Mouse (Mus musculus) kidney, embryonic 14.5 days (tissue): Measurements from ENCODE around the gene Msrb3. TPM values are rescaled to one million over a fixed set of nuclear protein-coding genes. Genes with fewer than 3 reads are reported as not detected.

Experiments used
- ATAC-seq: fragments of 200-750 bp; cut with Nextera tagmentation; 2 replicates; pipeline ENCODE4 v1.8.0; 2017; ENCODE audit warnings: moderate number of reproducible peaks, mild to moderate bottlenecking, moderate TSS enrichment, moderate library complexity; ENCODE audit not compliant: low FRiP score, low TSS enrichment
- H3K27ac ChIP-seq: fragments of 300-500 bp; sonication (generic); 2 replicates; pipeline ENCODE4 v1.5.1; 2014; ENCODE audit warnings: low read depth, mild to moderate bottlenecking, low read length, moderate library complexity, mixed read lengths
- H3K27me3 ChIP-seq: fragments of 300-500 bp; sonication (generic); 2 replicates; pipeline ENCODE4 v1.6.1; 2014; ENCODE audit warnings: mild to moderate bottlenecking, low read length; ENCODE audit not compliant: control insufficient read depth, insufficient read depth
- H3K36me3 ChIP-seq: fragments of 300-500 bp; sonication (generic); 2 replicates; pipeline ENCODE4 v1.6.1; 2014; ENCODE audit warnings: low read length, mixed read lengths; ENCODE audit not compliant: control insufficient read depth, insufficient read depth
- H3K4me1 ChIP-seq: fragments of 300-500 bp; sonication (generic); 2 replicates; pipeline ENCODE4 v1.6.1; 2014; ENCODE audit warnings: low read length, mixed read lengths; ENCODE audit not compliant: control insufficient read depth, insufficient read depth
- H3K4me2 ChIP-seq: fragments of 300-500 bp; sonication (generic); replicated peaks from 2 replicates; pipeline ENCODE4 v1.6.1; 2014; ENCODE audit warnings: low read depth, mild to moderate bottlenecking, low read length
- H3K4me3 ChIP-seq: fragments of 300-500 bp; sonication (generic); 2 replicates; pipeline ENCODE4 v1.5.1; 2014; ENCODE audit warnings: mild to moderate bottlenecking, low read length
- H3K9ac ChIP-seq: fragments of 300-500 bp; sonication (generic); 2 replicates; pipeline ENCODE4 v1.6.1; 2014; ENCODE audit warnings: low read depth, mild to moderate bottlenecking, low read length, moderate library complexity
- H3K9me3 ChIP-seq: fragments of 300-500 bp; sonication (generic); 2 replicates; pipeline ENCODE4 v1.6.1; 2016; ENCODE audit warnings: low read length; ENCODE audit not compliant: control insufficient read depth
- WGBS: fragments of 180-500 bp; shearing (Covaris S2); extraction: QIAGEN DNeasy Blood & Tissue Kit; methylation state at CpG from one replicate; pipeline ENCODE4 v1.1.7; 2014; 5-methylcytosine and 5-hydroxymethylcytosine counted together
- polyA plus RNA-seq: library from polyadenylated mRNA; unstranded; fragments of >200 nt; fragmentation: Nextera tagmentation; extraction: Ambion mirVana; gene quantifications from 2 replicates; pipeline ENCODE4 v1.2.1, GENCODE M21; 2014

Gene Msrb3
- polyA plus RNA-seq, 1 experiment from 2014 or later, result 10.2 TPM

DNA sequence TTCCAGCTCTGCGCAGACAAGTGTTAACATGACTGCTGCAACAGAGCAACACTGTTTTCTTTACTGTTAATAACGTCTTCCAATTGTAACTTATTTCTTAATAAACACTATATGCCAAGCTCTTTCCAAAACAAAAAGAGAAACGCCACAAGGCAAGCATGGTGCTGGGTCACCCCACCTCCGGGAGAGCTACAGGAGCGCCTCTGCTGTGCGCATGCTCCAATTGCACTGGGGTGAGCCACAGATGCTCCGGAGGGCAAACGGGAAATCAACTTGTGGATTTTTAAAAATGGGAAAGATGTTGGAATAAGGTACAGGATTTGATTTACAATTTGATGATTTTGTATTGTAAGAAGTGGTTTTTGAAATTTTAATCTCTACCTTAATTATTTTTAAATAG, 27.3 kb upstream of the Msrb3 start:
- no peak overlapping the region for H3K4me3 ChIP-seq
- H3K27me3 ChIP-seq, result no peaks in the 10 kb centered on the region
- no peak overlapping the region for H3K27ac ChIP-seq
- 93% methylated on average over 8 of the region's 8 CpGs for WGBS
- peaks cover 30% of the 10 kb centered on the region for H3K36me3 ChIP-seq
- no peak for ATAC-seq
- no peak overlapping the region for H3K4me2 ChIP-seq
- H3K9me3 ChIP-seq, result no peaks in the 10 kb centered on the region
- no peak overlapping the region for H3K9ac ChIP-seq
- H3K4me1 ChIP-seq, result no peaks in the 10 kb centered on the region

GRCm38 (mm10) chr10:120921501-120921900, 22.6 kb upstream of the Msrb3 start:
- H3K36me3 ChIP-seq, result peaks cover 22% of the 10 kb centered on the region
- H3K4me1 ChIP-seq, result no peaks in the 10 kb centered on the region
- H3K27ac ChIP-seq, result no peak overlapping the region
- H3K4me3 ChIP-seq, result no peak overlapping the region
- no peak for ATAC-seq
- no peaks in the 10 kb centered on the region for H3K27me3 ChIP-seq
- H3K4me2 ChIP-seq, result no peak overlapping the region
- WGBS, result 68% methylated on average over 2 of the region's 2 CpGs
- no peak overlapping the region for H3K9ac ChIP-seq
- no peaks in the 10 kb centered on the region for H3K9me3 ChIP-seq

GRCm38 (mm10) chr10:120920604-120921003, 21.7 kb upstream of the Msrb3 start:
- WGBS, result 76% methylated on average over 11 of the region's 11 CpGs
- H3K4me1 ChIP-seq, result no peaks in the 10 kb centered on the region
- H3K27me3 ChIP-seq, result no peaks in the 10 kb centered on the region
- H3K27ac ChIP-seq, result no peak overlapping the region
- H3K9ac ChIP-seq, result no peak overlapping the region
- no peaks in the 10 kb centered on the region for H3K9me3 ChIP-seq
- H3K36me3 ChIP-seq, result peaks cover 16% of the 10 kb centered on the region
- no peak overlapping the region for H3K4me3 ChIP-seq
- no peak for ATAC-seq
- H3K4me2 ChIP-seq, result no peak overlapping the region

DNA sequence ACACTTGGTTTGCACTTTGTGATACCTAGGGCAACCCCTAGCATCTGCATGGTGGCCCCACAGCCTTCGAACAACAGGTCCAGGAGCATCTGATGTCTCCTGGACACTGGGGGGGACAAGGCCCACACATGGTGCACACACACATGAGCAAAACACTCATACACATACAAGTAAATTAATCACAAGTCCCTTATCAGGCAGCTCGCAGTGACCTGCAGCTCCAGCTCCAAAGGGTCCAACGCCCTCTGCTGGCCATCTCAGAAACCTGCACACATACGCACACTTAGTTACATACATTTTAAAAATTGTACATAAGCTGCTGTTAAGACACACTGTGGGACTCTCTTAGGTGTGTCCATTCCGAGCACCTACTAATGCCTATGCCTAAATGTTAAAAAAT, 17.3 kb upstream of the Msrb3 start:
- H3K36me3 ChIP-seq, result no peaks in the 10 kb centered on the region; the same call in 1 of the 2 replicates
- 84% methylated on average over 5 of the region's 5 CpGs for WGBS
- no peak overlapping the region for H3K27ac ChIP-seq
- no peaks in the 10 kb centered on the region for H3K9me3 ChIP-seq
- no peak overlapping the region for H3K4me2 ChIP-seq
- no peak overlapping the region for H3K9ac ChIP-seq
- no peak for ATAC-seq
- no peaks in the 10 kb centered on the region for H3K27me3 ChIP-seq
- no peak overlapping the region for H3K4me3 ChIP-seq
- no peaks in the 10 kb centered on the region for H3K4me1 ChIP-seq

GRCm38 (mm10) chr10:120914948-120915631, 16.2 kb upstream of the Msrb3 start:
- no peak overlapping the region for H3K4me2 ChIP-seq
- no peaks in the 10 kb centered on the region for H3K4me1 ChIP-seq
- H3K4me3 ChIP-seq, result no peak overlapping the region
- ATAC-seq, result peak; percentile 35; the same call in 1 of the 2 replicates
- H3K36me3 ChIP-seq, result no peaks in the 10 kb centered on the region; the same call in 1 of the 2 replicates
- WGBS, result 53% methylated on average over 15 of the region's 15 CpGs
- H3K9me3 ChIP-seq, result no peaks in the 10 kb centered on the region
- no peaks in the 10 kb centered on the region for H3K27me3 ChIP-seq
- H3K27ac ChIP-seq, result no peak overlapping the region
- no peak overlapping the region for H3K9ac ChIP-seq

- no peak overlapping the region for H3K9ac ChIP-seq
- no peak overlapping the region for H3K27ac ChIP-seq
- no peaks in the 10 kb centered on the region for H3K27me3 ChIP-seq
- H3K4me2 ChIP-seq, result no peak overlapping the region
- 50% methylated on average over 7 of the region's 7 CpGs for WGBS
- H3K4me3 ChIP-seq, result no peak overlapping the region
- no peaks in the 10 kb centered on the region for H3K36me3 ChIP-seq
- no peaks in the 10 kb centered on the region for H3K4me1 ChIP-seq
- H3K9me3 ChIP-seq, result no peaks in the 10 kb centered on the region
- ATAC-seq, result no peak
Observed at GRCm38 (mm10) chr10:120914286-120914685, 15.4 kb upstream of the Msrb3 start.

- H3K9me3 ChIP-seq, result no peaks in the 10 kb centered on the region
- no peaks in the 10 kb centered on the region for H3K36me3 ChIP-seq
- no peaks in the 10 kb centered on the region for H3K27me3 ChIP-seq
- ATAC-seq, result no peak
- no peaks in the 10 kb centered on the region for H3K4me1 ChIP-seq
- H3K4me2 ChIP-seq, result no peak overlapping the region
- WGBS, result 54% methylated on average over 7 of the region's 7 CpGs
- H3K4me3 ChIP-seq, result no peak overlapping the region
- H3K27ac ChIP-seq, result no peak overlapping the region
- no peak overlapping the region for H3K9ac ChIP-seq
Observed at GRCm38 (mm10) chr10:120913796-120914195, 14.9 kb upstream of the Msrb3 start.

DNA sequence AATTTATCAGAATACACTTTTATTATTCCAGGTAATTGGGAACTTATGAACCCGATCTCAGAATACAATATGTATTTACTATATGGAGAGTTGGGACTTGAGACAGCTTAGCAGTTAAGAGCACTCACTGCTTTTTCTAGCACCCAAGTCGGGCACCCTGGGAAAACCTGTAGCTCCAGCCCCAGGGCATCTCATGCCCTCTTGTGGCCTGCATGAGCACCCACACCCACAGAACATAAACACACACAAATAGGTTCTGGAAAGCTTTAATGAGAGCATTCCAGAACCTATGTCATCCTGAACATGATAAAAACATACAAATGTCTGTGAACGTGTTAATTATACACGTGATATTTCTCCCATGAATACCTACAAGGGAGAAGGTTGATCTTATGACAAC, 13.1 kb upstream of the Msrb3 start:
- Histone ChIP-seq H3K4me2 (no peak overlapping the region), H3K9ac (no peak overlapping the region), H3K9me3 (no peaks in the 10 kb centered on the region), H3K4me3 (no peak overlapping the region), H3K27ac (no peak overlapping the region), H3K36me3 (no peaks in the 10 kb centered on the region), H3K4me1 (no peaks in the 10 kb centered on the region), H3K27me3 (no peaks in the 10 kb centered on the region)
- no peak for ATAC-seq
- WGBS, result 83% methylated on average over 4 of the region's 4 CpGs

DNA sequence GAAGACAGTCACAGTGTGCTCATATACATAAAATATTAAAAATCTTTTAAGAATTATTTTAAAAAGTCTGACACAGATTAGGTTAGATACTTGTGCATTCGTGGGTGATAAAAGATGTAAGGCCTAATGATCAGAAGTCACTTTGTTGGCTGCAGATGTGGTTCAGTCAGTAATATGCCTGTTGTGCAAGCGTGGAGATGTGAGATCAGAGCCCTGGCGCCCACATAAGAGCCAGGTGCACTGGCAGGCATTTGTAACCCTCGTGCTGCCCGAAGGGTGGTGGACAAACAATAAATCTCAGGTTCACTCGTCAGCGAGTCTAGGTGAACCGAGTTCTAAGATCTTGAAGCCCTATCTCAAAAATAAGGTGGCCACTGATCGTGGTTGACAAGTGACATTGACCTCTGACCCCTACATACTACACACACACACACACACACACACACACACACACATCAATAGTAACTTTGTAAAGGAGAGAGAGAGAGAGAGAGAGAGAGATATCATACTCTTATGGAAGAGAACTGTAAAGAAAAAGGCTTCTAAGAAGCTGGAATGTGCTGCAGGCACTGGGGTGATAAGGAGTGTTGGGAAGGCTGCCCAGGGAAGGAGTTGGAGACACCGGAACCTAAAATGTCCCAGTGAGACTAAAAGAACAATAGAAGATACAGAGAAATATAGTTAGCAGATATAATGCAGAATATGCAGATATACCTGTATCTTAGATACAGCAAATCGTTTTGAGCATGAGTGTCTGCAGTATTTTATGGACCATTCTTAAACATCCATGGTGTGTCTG, 10.1 kb upstream of the Msrb3 start:
- H3K27ac ChIP-seq, result no peak overlapping the region
- WGBS, result 79% methylated on average over 11 of the region's 11 CpGs
- ATAC-seq, result no peak
- H3K4me3 ChIP-seq, result no peak overlapping the region
- H3K36me3 ChIP-seq, result no peaks in the 10 kb centered on the region
- H3K27me3 ChIP-seq, result no peaks in the 10 kb centered on the region
- H3K9ac ChIP-seq, result no peak overlapping the region
- H3K4me2 ChIP-seq, result no peak overlapping the region
- H3K4me1 ChIP-seq, result no peaks in the 10 kb centered on the region
- H3K9me3 ChIP-seq, result 0 out of 2 replicates have a peak, but pooled peaks cover 5% of the 10 kb centered on the region
